Mouse (Mus musculus): ENCODE measurements around the gene Pacsin3.

Gene Pacsin3

GRCm38 (mm10) chr2:91263692-91264660, 8.2 kb downstream of the Pacsin3 start:
- DNase-seq = no peak

GRCm38 (mm10) chr2:91264711-91265681, 9.2 kb downstream of the Pacsin3 start, which contains the start of gene Arfgap2:
Gene Arfgap2 (plus strand): TSS chr2:91264974.
- DNase-seq = peak; percentile 98 to 100

- DNase-seq = no peak
These were observed 12.3 kb downstream of the Pacsin3 start for GRCm38 (mm10) chr2:91268042-91268441.

GRCm38 (mm10) chr2:91268706-91269105, 13.0 kb downstream of the Pacsin3 start:
- no peak for DNase-seq

- DNase-seq = no peak
These were observed 14.0 kb downstream of the Pacsin3 start for GRCm38 (mm10) chr2:91269687-91270133.

- peak; percentile 60 to 73 for DNase-seq
These were observed 23.1 kb downstream of the Pacsin3 start for GRCm38 (mm10) chr2:91278749-91279371.

GRCm38 (mm10) chr2:91279372-91279755, 23.6 kb downstream of the Pacsin3 start:
- DNase-seq = no peak

- DNase-seq = peak in 1 of 2 experiments; percentile 70
These were observed 25.6 kb downstream of the Pacsin3 start for GRCm38 (mm10) chr2:91281366-91281765.

- no peak for DNase-seq
These were observed 28.2 kb downstream of the Pacsin3 start for GRCm38 (mm10) chr2:91283972-91284371.

- DNase-seq = peak in 1 of 2 experiments; percentile 46
These were observed 28.8 kb downstream of the Pacsin3 start for GRCm38 (mm10) chr2:91284375-91285199.

GRCm38 (mm10) chr2:91285885-91286505, 30.2 kb downstream of the Pacsin3 start:
- peak; percentile 78 to 88 for DNase-seq

- DNase-seq = no peak
These were observed 31.8 kb downstream of the Pacsin3 start for GRCm38 (mm10) chr2:91287563-91287962.

GRCm38 (mm10) chr2:91291197-91292007, 35.6 kb downstream of the Pacsin3 start:
- peak in 1 of 2 experiments; percentile 45 for DNase-seq

GRCm38 (mm10) chr2:91294226-91294625, 38.5 kb downstream of the Pacsin3 start:
- no peak for DNase-seq

GRCm38 (mm10) chr2:91295895-91296294, 40.1 kb downstream of the Pacsin3 start:
- peak in 1 of 2 experiments; percentile 5 for DNase-seq

- no peak for DNase-seq
These were observed 43.4 kb downstream of the Pacsin3 start for GRCm38 (mm10) chr2:91299156-91299555.

- DNase-seq = no peak
These were observed 45.0 kb downstream of the Pacsin3 start for GRCm38 (mm10) chr2:91300784-91301183.

- no peak for DNase-seq
These were observed 46.1 kb downstream of the Pacsin3 start for GRCm38 (mm10) chr2:91301836-91302235.

GRCm38 (mm10) chr2:91302845-91303244, 47.1 kb downstream of the Pacsin3 start:
- DNase-seq = no peak

GRCm38 (mm10) chr2:91305926-91306325, 50.2 kb downstream of the Pacsin3 start:
- DNase-seq = no peak
